Mouse (Mus musculus) layer of hippocampus, postnatal 10 days (tissue): ENCODE results near the gene Ccdc91. TPM values are rescaled to one million over a fixed set of nuclear protein-coding genes. Genes with fewer than 3 reads are reported as not detected.

Experiments used
- DNase-seq, 2 experiments: peaks; one replicate each; pipeline ENCODE4 v3.0.0; 2021; ENCODE audit warnings: low spot score in 2 of 2
- long read RNA-seq: library from polyadenylated mRNA; stranded (forward); transcript quantifications from one replicate; pipeline ENCODE4 v2.0.0, GENCODE M21; 2023
- total RNA-seq, 2 experiments: library from RNA; stranded (reverse); gene quantifications; 2 replicates each; pipeline ENCODE4 v1.2.3; 2021

Ccdc91 gene
- total RNA-seq: 10 to 100 TPM; 22.9 to 23.5 TPM
- long read RNA-seq, transcript Ccdc91-201 (13 exons, 2,459 nt): major isoform, 15 of 24 reads
- long read RNA-seq, partial matches to known transcripts: 2 of 24 reads
- long read RNA-seq, other reads (novel, unspliced or antisense): 7 of 24 reads

GRCm38 (mm10) chr6:147475727-147476613 is at the start of gene Ccdc91:
Gene Ccdc91, plus strand, starts transcription at chr6:147475828.
- DNase-seq: peak; percentile 92 to 93

GRCm38 (mm10) chr6:147426927-147427487 is 48.6 kb upstream of the Ccdc91 start:
- no peak for DNase-seq

GRCm38 (mm10) chr6:147455775-147456174 is 19.9 kb upstream of the Ccdc91 start:
- DNase-seq: no peak

GRCm38 (mm10) chr6:147458637-147459301 is 16.9 kb upstream of the Ccdc91 start:
- no peak for DNase-seq

- no peak for DNase-seq
Measured at GRCm38 (mm10) chr6:147470016-147470415, 5.6 kb upstream of the Ccdc91 start.

- no peak for DNase-seq
Measured at GRCm38 (mm10) chr6:147481141-147481540, 5.5 kb downstream of the Ccdc91 start.

- no peak for DNase-seq
Measured at GRCm38 (mm10) chr6:147490120-147490519, 14.5 kb downstream of the Ccdc91 start.

GRCm38 (mm10) chr6:147492551-147492950 is 16.9 kb downstream of the Ccdc91 start:
- no peak for DNase-seq

- DNase-seq: no peak
Measured at GRCm38 (mm10) chr6:147501439-147501838, 25.8 kb downstream of the Ccdc91 start.

GRCm38 (mm10) chr6:147506074-147506473 is 30.4 kb downstream of the Ccdc91 start:
- no peak for DNase-seq

GRCm38 (mm10) chr6:147506496-147506895 is 30.9 kb downstream of the Ccdc91 start:
- DNase-seq: no peak

GRCm38 (mm10) chr6:147507186-147507585 is 31.6 kb downstream of the Ccdc91 start:
- no peak for DNase-seq

- no peak for DNase-seq
Measured at GRCm38 (mm10) chr6:147510516-147510915, 34.9 kb downstream of the Ccdc91 start.

- DNase-seq: no peak
Measured at GRCm38 (mm10) chr6:147517909-147518308, 42.3 kb downstream of the Ccdc91 start.

- no peak for DNase-seq
Measured at GRCm38 (mm10) chr6:147525236-147525635, 49.6 kb downstream of the Ccdc91 start.

- no peak for DNase-seq
Measured at GRCm38 (mm10) chr6:147534971-147535370, 59.3 kb downstream of the Ccdc91 start.

- no peak for DNase-seq
Measured at GRCm38 (mm10) chr6:147538236-147538635, 62.6 kb downstream of the Ccdc91 start.

GRCm38 (mm10) chr6:147539056-147539600 is 63.5 kb downstream of the Ccdc91 start:
- no peak for DNase-seq

- no peak for DNase-seq
Measured at GRCm38 (mm10) chr6:147540942-147541341, 65.3 kb downstream of the Ccdc91 start.

GRCm38 (mm10) chr6:147555591-147555990 is 80.0 kb downstream of the Ccdc91 start:
- no peak for DNase-seq

GRCm38 (mm10) chr6:147559316-147559715 is 83.7 kb downstream of the Ccdc91 start:
- no peak for DNase-seq
